ENCODE assay signal across 25 mouse cellular contexts in the genomic region with DNA sequence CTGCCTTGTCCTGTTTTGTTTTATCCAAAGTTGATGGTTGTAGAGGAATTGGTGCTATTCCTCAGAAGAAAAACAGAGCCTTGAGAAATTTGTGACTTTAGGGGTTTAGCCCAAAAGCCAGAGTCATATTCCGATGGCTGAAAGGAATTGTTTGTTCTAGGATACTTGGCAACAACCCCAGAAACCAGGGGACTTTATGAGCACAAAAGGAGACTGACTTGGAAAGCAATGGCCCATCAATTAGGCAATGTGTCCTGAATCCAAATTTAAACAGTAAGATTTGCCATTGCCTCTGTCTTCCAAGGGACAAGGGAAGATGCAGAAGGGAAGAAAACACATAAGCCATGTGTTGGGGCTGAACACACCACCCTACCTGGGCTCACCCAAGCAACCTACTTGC. TPM values are rescaled to one million over a fixed set of nuclear protein-coding genes. Genes with fewer than 3 reads are reported as not detected.
"Had no signal": no experiment of that assay in that cellular context is flagged by ENCODE, and none has a peak within 500 bp of the region (broad histone marks: within the 10 kb centered on the region; RNA-seq: fewer than 3 reads in every experiment).

No protein-coding gene starts in this region.

- H3K36me3 ChIP-seq: lung, embryonic 15.5 days; neural tube, embryonic 12.5 days; stomach, embryonic 15.5 days had no signal

- DNase-seq: liver, postnatal 0 days; lung, adult 2 months; lung, postnatal 14 days; lung, postnatal 36 days; midbrain, embryonic 14.5 days; right cerebral cortex, postnatal 14 days; thymus, adult 2 months; thymus, postnatal 25 days; thymus, postnatal 4 days had no signal

- H3K4me3 ChIP-seq: lung, embryonic 15.5 days; megakaryocyte, embryonic 14.5 days; neural tube, embryonic 12.5 days; stomach, embryonic 15.5 days had no signal

- ATAC-seq: liver, postnatal 0 days; lung, postnatal 0 days; midbrain, embryonic 16.5 days had no signal

- H3K27me3 ChIP-seq: lung, embryonic 15.5 days; stomach, embryonic 15.5 days had no signal

- H3K9ac ChIP-seq: liver, postnatal 0 days; lung, embryonic 15.5 days; neural tube, embryonic 12.5 days; stomach, embryonic 15.5 days had no signal

- H3K9me3 ChIP-seq: lung, embryonic 15.5 days; megakaryocyte, embryonic 14.5 days; neural tube, embryonic 12.5 days; stomach, embryonic 15.5 days had no signal

- H3K4me1 ChIP-seq: lung, embryonic 15.5 days; megakaryocyte, embryonic 14.5 days; neural tube, embryonic 12.5 days; stomach, embryonic 15.5 days had no signal

- H3K4me2 ChIP-seq: lung, embryonic 15.5 days; midbrain, embryonic 11.5 days; neural tube, embryonic 12.5 days; stomach, embryonic 15.5 days had no signal

- H3K27ac ChIP-seq: lung, embryonic 15.5 days; macrophage; neural tube, embryonic 12.5 days; stomach, embryonic 15.5 days; stomach, postnatal 0 days had no signal

RNA-seq across cellular contexts. Expression of a gene that starts 42.3 kb away (rescaled TPM):
- total RNA-seq: megakaryocyte progenitor cell, adult 5-6 weeks; monocyte, adult 5-6 weeks; neutrophil, adult 5-6 weeks had no signal
- polyA plus RNA-seq: liver, postnatal 0 days; lung, adult 2 months; lung, embryonic 15.5 days; lung, postnatal 0 days; macrophage; midbrain, embryonic 16.5 days; neural tube, embryonic 12.5 days; neural tube, embryonic 14.5 days; spleen, adult 2 months; stomach, embryonic 15.5 days; stomach, postnatal 0 days; testis, adult 2 months; urinary bladder, adult 2 months had no signal
